Mouse (Mus musculus) urinary bladder, postnatal 25 days (tissue): ENCODE results near the gene Synpo2l.
A peak's percentile ranks its signal among the peaks of the same experiment; 100 is the strongest.
"Not testable (repeated sequence)": the region's sequence is repeated elsewhere in the genome, so short reads cannot be mapped to it uniquely, and the experiment has no call there.

Source experiments
- DNase-seq: peaks from one replicate; pipeline ENCODE4 v3.0.0; 2022; ENCODE audit warnings: low spot score

The Synpo2l gene

GRCm38 (mm10) chr14:20640644-20641437 is 27.3 kb downstream of the Synpo2l start, which contains the start of gene Usp54:
Gene Usp54 (minus strand): TSS chr14:20641063.
- peak; percentile 98 for DNase-seq

DNA sequence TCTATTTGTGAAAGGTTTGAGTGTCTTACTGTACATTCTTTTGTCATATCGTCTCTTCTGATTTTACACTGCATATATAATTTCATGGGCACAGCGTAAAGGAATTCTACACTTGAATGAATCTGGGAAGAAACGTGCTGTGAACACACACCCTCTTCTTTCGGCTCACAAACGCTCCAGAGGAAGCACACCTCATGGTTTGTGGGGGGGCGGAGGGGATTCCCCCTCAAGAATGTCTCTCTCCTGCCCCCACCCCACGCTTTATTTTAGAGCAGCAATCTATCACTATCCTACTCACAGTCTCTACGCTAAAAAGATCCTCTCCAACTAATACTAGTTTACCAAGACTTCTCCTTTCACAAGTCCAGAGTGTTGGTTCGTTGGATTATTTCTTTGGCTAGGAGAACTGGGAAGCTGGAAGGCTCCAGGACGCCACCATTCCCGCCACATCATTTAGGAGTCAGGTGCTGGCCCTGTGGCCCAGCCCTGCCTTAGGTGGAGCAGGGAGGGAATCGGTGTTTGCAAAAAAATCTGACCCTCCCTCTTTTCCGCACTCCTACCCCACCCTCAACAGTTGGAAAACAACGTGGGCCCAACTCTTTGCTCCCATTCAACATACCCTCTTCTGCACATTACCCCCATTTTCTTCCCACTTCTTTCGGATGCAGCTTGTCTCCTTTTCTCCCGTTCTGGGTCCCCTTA is 28.1 kb downstream of the Synpo2l start:
- no peak for DNase-seq

GRCm38 (mm10) chr14:20638702-20639101 is 29.5 kb downstream of the Synpo2l start:
- DNase-seq, result no peak

- no peak for DNase-seq
Observed at GRCm38 (mm10) chr14:20637818-20638574, 30.2 kb downstream of the Synpo2l start.

- DNase-seq, result not testable (repeated sequence)
Observed at GRCm38 (mm10) chr14:20636968-20637367, 31.2 kb downstream of the Synpo2l start.

DNA sequence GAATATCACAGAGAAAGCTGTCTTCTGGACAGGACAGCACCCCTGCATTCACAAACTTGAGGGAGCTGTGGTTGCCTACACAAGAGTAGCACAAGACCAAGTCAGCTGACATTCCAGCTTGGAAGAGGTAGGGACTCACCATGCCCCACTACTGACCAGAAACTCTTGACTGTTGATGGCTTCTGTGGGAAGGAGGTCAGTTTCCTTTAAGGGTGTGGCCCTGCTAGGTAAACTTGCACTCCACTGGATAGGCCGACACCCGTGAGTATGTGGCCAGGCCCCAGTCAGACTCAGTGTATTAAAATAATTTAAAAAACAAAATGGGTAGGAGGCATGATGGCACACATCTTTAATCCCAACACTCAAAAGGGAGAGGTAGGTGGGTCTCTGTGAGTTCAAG is 32.6 kb downstream of the Synpo2l start:
- no peak for DNase-seq

DNA sequence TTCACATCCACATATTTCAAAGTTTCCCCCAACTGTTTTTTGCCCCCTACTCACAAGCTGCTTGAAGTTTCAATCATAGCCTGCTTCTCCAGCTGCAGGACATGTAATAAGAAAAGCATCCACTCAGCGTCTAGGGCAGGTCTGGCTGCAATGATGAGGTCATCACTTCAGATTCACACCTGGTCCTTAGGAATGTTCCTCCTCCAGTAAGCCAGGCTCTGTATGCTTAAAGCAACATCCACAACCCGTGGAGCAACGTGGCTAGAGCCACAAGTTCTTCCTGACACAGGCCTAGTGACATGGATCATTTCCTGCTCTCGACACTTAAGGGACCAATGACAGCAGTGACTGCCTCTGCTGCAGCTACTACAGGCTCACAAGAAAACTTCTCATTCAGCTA is 36.9 kb downstream of the Synpo2l start:
- DNase-seq, result no peak

GRCm38 (mm10) chr14:20626971-20627370 is 41.2 kb downstream of the Synpo2l start:
- DNase-seq, result no peak

GRCm38 (mm10) chr14:20626447-20626846 is 41.7 kb downstream of the Synpo2l start:
- no peak for DNase-seq

DNA sequence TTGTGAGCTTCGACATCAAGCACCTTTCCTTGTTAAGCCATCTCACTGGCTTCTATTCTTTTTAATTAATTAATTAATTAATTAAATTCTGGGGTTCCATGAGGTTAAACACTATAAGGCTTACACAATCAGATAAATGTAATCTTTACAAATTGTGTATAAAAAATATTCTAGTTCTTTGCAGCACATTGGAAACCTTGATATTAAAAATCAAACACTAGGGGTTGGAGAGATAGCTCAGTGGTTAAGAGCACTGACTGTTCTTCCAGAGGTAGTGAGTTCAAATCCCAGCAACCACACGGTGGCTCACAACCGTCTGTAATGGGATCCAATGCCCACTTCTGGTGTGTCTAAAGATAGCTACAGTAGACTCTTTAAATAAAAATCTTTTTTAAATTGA is 45.2 kb downstream of the Synpo2l start:
- no peak for DNase-seq

DNA sequence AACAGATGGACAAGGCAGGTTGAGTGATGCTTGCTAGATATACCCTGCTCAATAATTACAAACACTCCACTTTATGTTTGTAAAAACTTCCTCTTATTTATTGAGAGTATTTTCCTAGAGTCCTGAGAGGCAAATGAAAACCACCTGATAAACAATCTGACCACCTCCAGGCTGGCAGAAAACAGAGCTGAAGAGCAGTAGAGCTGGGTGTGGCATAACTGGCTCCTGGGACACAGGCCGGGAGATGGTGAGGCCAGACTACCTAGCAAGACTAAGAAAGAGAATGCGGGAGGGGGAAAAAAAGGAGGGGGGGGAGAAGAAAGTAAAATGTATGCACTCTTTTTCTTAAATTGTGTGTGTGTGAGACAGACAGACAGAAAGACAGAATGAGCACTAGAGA is 45.7 kb downstream of the Synpo2l start:
- DNase-seq, result no peak

GRCm38 (mm10) chr14:20621903-20622302 is 46.3 kb downstream of the Synpo2l start:
- DNase-seq, result no peak

DNA sequence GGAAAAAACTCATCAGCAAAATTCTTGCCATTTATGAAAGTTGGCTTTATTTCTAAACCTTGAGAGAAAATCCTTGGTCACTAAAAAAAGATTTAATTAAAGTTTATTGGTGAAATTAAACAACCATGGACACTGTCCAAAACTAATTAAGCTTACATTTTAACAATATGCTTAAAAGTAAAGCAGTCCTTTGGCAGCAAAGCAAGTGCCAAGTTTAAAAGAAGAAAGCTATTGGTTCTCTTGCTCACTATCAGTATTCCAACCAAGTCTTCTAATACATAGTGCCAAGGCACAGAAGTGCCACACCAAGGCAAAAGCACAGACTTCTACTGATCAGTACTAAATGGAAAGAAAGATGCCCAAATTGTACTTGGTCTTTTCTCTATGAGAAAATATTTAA is 49.0 kb downstream of the Synpo2l start:
- no peak for DNase-seq

- no peak for DNase-seq
Observed at GRCm38 (mm10) chr14:20618211-20618610, 49.9 kb downstream of the Synpo2l start.

DNA sequence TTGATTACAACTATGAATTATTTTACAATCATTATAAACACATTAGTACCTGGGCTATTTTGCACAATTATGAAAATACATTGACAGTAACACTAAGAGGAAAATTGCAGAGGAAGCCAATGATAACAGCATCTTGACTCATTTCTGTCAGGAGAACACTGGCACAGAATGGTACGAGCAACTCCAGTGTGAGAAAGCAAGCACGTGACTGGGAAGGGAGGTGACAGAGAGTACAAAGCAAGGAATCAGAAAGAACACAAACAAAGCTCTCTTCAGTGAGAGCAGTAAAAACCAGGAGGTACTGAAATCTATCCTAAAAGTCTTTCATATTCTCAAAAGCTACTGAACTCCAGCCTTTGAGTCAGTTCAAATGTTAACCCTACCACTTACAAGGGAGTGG is 51.7 kb downstream of the Synpo2l start:
- DNase-seq, result no peak

- no peak for DNase-seq
Observed at GRCm38 (mm10) chr14:20615075-20615474, 53.1 kb downstream of the Synpo2l start.

DNA sequence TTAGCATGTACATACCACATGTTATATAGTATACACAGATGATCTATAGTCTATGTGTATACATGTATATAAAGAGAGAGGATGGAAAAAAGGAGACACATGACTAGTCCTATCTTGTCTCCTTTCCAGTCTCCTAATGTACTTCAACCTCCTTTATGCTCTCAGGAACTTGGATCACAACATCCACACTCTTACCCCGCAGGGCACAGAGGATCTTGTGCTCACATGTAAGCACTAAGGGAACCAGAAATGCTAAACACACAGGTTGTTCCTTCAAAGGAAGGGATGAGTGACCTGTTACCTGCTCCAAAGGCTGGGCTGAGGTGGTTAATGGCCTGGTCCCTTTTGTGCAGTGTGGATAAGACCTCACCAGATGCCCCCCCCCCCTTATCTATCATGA is 55.3 kb downstream of the Synpo2l start:
- no peak for DNase-seq

- DNase-seq, result peak; percentile 25
Observed at GRCm38 (mm10) chr14:20610146-20610545, 58.0 kb downstream of the Synpo2l start.

DNA sequence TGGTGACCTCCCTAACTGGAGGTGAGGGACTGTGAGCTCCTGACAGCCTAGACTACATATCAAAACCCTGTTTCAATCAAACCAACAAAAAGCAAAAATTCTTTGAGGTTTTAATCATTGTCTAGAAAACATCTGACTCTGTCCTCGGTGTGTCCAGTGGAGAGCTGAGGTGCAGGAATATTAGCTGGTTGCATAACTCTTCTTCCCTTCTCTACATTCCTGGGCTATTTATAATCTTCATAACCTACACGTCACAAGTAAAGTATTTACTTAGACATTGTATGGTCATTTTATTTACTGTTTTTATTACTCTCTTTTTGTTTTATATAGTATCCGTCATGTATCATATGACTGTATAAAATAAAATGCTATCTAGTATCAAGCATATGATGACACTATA is 58.6 kb downstream of the Synpo2l start:
- no peak for DNase-seq
